Mouse (Mus musculus) retina, postnatal 1 day (tissue): ENCODE data around the gene Zc3h7b.

Experiments
- DNase-seq: peaks from one replicate; pipeline ENCODE4 v3.0.0-alpha.2; 2012

Zc3h7b gene

DNA sequence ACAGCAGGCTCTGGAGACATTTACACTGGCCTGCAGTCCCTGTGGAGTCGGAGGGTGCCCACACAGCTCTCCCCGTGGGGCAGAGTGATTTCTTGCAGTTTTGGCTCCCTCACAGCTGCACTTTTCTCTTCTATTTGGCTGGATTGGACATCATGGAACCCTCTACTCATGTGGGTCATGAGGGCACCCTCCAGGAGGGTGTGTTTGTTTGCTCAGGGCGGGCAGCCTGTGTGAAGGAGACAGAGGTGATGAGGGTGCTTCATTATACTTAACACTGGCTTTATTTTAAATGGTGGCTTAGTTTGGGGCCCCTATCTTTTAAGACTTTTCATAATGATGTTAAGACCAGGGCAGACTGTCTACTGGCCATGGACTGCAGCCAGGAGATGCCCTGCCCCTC, 80.0 kb downstream of the Zc3h7b start:
- no peak for DNase-seq

DNA sequence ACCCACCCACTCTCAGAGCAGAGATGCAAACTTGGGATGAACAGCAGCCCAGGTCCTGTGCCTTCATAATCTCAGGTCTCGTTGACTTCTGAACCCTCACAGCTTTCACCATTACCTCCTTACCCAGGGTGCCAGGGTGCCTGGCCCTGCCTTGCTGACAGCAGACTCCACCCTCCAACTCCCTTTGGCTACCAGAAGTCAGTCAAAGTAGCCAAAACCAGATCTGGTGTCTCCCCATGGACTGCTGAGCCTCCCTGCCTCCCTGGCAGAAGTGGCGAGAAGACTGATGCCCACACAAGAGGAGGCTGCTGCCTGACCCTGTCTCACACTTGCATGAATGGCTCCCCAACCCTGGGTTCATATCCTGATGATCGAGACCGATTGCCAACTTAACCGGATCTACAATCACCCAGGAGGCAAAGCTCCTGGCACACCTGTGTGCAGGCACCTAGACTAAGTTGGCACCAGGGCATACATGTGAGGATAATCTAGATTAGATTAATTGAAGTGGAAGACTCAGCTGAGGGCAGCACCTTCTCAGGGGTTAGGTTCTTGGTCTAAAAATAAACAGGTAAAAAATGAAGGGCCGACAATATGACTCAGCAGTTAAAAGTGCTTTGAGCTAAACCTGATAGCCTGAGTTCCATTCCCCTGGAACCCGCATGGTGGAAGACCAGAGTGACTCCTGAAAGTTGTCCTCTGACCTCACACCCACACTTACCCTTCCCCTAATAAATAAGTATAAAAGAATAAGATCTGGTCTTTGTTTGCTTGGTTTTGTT, 83.8 kb downstream of the Zc3h7b start:
- DNase-seq: no peak

DNA sequence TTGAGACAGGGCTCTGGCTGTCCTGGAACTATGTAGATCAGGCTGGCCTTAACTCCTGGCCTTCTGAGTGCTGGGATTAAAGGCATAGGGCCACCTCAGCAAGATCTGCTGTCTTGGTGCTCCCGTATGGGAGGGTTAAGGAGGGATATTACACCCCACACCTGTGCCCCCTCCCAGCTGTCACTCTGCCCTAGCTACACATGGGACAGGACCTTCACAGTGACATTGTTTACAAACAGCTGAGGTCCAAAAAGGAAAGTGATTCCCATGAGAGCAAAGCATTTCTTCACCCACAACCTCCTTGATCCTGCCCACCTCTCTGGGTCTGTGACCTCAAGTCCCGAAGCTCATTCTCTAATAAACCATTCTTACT, 84.3 kb downstream of the Zc3h7b start:
- no peak for DNase-seq

DNA sequence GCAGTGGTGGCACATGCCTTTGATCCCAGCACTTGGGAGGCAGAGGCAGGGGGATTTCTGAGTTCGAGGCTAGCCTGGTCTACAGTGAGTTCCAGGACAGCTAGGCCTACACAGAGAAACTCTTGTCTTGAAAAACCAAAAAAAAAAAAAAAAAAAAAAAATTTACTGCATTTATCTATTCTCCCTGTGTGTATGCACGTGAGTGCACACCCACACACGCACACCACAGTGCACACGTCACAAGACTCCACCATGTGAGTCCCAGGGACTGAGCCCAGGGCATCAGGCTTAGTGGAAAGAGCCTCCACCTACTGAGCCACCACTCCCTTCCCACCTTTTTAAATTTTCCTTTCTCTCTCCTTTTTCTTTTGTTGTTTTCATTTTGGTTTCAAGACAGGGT, 85.7 kb downstream of the Zc3h7b start:
- DNase-seq: no peak

DNA sequence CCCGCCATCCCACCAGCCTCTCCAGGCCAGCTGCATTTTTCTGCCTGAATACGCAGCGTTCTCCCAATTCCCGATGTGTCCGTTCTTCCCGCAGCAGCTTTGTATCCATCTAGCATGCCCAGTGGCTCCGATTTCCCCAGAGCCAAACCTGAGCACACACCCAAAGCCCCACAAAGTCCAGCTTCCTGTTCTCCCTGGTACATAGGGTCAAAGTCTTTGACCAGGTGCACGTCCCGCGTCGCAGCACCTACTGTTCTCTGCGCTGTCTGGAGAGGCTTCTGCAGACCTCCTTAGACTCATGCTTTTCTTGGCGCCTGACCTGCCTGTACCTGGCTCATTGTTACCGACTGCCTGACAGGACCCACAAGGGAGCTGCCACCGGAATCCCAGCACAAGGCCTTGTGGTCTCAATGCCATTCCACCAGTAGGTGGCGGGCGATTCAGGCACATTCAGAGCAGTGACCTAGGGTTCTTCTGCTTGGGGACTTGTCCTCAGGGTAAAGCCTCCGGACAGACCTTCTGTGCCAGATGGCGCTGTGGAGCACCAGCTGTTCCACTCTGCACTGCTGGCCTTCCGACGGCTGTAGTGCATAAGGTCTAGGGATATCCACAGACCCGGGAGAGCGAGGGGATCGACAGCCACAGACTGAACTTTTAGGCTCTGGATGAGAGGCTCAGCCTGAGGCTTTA, 86.4 kb downstream of the Zc3h7b start:
- DNase-seq: peak; percentile 97

DNA sequence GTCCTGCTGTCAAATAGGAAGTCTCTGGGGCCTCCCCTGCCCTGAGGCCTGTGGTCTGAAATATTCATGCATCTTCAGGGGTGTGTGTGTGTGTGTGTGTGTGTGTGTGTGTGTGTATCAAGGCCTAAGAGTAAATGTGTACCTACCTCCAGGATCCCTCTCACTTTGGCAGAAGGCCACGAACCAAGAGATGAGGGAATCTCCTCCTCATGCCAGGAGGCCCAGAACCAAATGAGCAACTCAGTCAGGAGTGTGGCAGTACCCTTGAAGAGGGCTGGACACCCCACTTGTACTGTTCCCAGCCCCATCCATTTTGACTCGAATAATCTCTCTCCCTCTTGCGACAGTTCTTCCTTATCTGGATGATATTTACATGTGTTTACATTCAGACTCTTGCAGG, 87.4 kb downstream of the Zc3h7b start:
- no peak for DNase-seq

DNA sequence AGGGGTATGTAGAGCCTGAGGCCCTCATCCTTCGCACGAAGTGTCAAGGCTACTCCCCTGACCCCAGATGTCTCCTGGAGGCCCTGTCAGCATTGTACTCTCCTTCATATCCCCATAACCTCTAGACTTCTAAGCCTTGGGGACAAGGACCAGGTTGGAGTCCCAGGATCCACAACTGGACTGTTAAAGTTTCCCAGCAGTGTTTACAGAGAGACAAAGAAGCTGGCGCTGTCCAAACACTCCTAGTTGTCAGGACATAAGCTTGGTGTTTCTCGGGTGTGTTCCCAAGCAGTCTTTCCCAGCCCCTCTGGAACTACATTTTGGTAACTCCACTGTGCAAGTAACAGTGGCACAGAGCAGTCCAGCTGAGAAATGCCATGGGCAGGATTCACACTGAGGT, 88.6 kb downstream of the Zc3h7b start:
- DNase-seq: no peak

DNA sequence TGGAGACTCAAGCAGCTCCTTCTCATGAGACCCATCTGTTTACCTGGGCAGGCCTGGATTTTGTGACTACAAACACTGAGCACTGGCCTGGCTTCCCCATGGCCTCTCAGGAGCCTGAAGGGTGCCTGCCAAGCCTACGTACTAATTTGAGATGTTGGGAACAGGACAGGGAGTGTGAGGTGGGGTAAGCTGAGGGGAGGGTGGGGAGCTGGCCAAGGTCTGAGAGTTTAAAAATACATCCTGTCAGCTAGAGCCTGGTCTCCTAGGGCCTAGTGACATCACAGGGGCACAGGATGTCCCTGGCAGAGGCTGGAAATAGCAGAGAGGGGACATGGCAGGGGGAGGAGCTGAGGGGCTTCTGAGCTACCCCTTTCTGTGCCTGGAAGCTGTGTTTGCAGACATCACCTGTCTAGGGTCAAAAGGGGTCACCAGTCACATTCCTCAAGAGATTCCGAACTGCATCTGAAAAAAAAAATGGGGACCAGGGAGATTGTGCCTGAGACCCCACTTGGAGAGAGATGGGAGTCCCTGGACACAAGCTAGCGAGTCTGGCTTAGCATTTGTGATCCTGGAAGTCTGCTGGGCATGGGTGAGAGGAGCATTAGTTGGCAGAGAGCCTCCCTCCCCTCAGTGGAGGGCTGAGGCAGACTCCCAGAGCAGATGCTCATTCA, 89.4 kb downstream of the Zc3h7b start:
- no peak for DNase-seq

DNA sequence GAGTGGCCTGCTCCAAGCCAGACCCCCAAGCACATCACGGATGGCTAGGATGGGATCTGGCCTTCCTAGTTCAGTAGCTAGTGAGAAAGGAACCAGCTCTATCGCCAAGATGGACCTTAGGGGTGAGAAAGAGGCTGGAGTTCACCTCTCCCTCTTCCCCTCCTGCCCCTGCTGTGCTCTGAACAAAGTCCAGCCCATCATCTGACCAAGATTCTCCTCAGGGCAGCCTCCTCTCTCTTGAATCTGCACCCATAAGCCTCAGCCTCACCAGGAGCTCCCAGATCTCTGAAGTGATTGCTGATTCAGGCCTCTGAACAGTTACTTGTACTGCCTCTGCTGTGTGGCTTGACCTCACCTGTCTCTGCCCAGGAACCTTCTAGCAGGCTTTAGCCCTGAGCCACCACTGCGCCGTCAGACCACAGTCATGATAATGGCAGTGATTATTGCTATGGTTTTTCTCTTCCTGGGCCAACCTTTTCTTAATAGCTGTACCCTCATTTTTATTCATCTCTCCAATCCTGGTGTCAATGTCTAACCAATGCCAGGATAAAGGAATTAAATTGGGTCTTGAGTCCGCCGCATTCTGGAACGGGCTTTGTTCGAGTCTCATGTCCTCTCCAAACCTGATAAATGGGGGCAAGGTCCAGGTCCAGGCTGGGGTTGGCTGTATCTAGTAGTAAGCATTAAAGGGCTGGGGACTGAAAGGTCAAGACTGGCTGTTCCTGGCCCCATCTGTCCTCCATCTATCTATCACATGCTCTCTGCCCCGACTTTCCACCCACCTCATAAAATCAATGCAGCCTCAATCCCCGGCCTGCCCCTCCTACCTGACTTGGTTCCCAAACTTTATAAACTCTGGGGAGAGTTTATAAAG, 90.4 kb downstream of the Zc3h7b start:
- no peak for DNase-seq

DNA sequence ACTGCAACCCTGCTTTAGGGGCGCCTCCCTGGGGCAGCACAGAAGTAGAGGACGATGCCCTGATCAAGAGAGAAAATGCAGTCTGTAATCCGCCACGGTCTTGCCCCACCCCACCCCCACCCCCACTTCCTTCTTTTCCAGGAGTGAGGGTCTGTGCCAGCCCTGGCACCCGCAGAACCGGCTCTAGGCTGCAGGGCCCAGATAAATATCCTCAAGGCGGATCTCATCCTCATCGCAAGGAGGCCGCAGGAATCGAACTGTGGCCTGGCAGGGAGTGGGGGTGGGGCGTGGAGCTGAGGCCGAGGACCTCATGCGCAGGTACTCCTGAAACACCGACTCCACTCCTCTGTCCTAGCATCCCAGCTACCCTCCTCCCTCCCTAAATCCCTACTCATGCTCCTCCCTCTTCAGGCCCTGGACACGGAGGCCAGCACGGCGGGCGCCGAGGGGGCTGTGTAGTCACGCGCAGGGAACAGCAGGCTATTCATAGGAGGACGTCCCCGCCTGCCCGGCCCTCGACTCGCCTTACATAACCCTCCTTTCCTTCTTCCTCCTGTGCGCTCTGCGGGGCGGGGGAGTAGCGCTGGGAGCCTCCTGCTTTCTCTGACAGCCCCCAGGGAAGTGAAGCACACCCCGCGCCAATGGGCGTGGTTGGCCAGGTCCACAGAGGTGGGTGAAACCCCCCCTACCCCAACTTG, 91.4 kb downstream of the Zc3h7b start:
- peak; percentile 83 for DNase-seq

DNA sequence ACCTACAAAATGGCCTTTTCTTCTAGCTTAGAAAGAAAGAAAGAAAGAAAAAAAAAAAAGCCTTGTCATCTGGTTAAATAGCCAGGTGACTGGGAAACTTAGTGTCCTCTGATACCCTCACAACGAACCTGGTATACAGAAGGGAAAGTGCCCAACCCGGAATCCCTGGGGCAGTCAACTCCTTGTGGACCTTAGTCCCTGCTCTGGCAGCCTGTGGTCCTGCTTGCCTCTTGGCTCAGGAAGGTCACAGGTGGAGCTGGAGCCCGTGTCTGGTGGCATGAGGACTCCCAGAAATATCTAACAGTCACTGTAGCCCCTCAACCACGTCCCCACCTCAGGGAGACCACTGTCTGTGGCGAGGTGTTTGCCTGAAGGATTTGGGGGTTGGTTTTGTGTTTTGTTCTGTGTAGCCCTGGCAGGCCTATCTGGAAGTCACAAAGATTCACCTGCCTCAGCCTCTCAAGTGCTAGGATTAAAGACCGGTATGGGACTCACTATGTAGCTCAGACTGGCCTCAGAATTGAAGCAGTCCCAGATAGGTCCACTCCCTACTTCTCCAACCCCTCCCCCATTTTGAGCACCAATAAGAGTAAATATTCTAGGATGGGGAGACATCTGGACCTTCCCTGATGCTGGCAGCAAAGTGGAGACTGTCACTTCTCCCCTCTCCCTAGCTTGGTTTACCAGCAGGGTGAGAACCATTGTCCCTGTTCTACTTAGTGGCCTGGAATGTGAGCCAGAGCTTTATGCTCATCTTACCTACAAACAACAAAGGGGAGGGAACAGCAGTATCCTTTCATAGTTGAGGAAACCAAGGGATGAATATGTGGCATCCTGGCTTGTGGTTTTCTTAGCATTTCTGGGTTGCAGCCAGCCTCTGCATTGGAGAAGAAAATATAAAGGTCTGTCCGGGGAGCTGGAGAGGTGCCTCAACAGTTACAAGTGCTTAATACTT, 92.4 kb downstream of the Zc3h7b start:
- DNase-seq: no peak

DNA sequence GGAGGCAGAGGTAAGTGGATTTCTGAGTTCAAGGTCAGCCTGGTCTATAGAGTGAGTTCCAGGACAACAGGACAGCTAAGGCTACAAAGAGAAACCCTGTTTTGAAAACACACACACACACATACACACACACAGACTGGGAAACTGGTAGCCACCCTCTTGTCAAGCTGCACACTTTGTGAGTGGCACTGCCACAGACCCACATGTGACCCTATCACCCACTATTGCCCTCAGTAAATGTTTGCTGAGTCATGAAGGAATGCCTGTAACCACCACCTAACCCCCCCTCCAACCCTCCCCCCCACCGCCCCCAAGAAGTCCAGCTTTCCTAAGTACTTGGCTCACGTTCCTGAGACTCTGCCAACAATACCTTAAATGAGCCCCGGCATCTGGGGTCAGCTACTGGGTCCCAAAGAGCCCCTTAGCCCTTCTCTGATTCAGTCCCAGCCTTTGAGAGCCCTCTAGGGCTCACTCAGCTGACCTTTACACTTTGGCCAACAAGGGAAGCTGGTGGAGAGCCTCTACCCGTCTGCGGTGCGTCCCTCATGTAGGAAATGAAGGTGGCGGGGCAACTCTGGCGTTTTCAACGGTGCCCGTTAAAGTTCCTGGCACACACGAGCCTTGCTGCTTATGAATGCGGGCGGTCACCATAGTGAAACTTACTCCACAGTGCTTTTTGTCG, 93.8 kb downstream of the Zc3h7b start:
- DNase-seq: no peak

DNA sequence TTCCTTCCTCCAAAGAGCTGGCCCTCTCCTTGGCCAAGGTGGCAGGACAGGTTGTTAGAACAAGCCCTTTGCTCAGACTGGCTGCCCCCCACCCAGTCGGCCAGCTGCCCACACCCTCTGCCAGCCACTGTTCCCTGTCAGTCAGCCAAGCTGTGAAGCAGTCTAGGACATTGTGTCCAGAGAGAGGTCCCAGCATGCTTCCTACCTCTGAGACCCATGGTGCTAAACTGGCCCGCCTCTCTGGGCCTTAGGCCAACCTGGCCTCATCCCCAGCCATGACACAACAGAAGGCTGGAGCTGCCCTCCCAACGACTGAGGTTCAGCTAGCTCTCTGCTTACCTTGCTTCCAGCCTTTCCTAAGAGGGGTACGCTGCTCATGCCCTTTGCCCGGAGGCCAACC, 94.8 kb downstream of the Zc3h7b start:
- peak; percentile 37 for DNase-seq

DNA sequence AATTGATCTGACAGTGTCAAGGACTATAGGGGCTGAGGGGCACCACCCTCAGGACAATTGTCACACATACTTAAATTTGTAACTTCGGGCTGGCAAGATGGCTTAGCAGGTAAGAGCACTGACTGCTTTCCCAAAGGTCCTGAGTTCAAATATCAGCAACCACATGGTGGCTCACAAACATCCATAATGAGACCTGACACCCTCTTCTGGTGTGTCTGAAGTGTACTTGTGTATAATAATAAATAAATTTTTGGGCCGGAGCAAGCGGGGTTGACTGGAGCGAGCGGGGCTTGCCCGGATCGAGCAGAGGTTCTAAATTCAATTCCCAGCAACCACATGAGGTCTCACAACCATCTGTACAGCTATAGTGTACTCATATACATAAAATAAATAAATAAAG, 95.4 kb downstream of the Zc3h7b start:
- DNase-seq: no peak

DNA sequence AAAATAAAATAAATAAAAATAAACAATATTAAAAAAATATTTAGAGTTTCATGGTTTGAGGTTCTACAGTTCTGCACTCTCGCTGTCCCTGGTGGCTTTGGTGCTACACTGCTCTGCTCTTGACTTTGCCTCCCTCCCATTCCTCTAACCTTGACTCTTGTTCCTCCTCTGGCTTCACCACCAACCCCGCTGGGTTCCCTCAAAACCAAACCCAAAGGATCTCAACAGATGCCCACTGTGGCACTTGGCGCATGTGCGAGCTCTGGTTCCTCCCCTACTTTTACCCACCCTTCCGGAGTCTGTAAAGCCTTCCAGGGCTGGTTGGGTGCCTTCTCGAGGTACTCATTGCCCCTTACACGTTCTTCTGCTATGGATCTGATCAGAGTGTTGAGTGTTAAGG, 97.4 kb downstream of the Zc3h7b start:
- no peak for DNase-seq

DNA sequence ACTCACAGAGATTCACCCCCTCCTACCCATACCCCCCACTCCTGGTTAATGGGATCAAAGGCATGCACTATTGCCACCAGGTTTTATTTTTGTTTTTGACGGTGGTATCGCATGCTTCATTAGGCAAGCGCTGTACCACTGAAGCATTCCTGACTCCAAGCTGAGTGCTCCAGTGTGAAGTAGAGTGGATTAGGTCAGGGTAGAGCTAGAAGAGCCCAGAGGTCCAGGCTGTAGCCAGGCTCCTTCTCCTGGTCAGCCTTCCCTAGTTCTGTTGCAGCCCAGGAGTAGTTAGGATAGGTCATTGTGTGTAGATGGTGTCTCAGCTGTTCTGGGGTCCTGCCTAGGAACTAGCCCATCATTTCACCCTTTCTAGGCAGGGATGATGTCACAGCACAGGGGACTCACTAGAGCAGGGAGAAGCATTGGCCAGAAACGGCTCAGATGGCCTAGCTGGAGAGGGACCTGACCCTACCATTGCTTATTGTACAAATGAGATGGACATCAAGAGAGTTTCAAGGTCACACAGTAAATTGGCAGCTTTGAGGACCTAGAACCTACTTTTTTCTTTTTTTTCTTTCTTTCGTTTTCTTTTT, 100.3 kb downstream of the Zc3h7b start:
- no peak for DNase-seq

DNA sequence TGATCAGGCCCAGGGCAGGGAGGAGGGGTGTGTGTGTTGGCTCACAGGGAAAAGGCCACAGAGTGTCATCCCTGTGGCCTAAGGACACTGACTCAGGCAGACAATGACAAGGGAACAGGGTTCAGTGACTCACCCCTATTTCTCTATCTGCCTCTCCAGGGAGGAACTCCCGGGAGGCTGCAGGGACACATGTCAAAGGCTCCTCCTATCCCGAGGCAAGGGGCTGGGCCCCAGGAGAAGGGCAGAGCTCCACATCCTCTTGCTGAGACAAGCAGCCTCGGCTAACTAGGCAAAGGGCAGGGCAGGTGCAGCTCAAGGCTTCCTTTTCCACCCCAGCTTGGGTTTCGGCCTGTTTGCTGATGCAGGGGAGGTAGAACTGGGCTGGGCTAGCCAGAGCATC, 100.9 kb downstream of the Zc3h7b start:
- no peak for DNase-seq
